In the genomic region with DNA sequence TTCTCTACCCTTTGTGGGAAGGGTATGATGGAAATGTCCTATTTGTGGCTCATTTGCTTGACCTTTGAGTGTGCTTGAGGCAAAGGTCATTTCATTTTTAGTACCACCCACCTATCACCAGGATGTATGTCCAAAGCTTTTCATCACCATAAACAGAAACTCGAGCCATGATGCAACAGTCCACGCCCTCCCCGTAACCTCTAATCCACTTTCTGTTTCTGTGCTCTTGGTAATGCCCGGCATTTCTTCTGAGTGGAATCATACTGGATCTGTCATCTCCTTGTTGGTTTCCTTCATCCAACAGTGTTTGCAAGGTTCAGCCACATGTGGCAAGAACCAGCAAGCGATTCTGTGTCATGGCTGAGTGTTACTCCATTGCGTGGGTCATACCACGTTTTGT, we compare ENCODE assay signal across 29 mouse cellular contexts. TPM values are rescaled to one million over a fixed set of nuclear protein-coding genes. Genes with fewer than 3 reads are reported as not detected.
DNase-seq lines count a peak whose midpoint lies in the region; ATAC-seq and TF ChIP-seq lines count a peak whose summit lies in the region.
"Had no signal": no experiment of that assay in that cellular context is flagged by ENCODE, and none has a peak within 500 bp of the region (broad histone marks: within the 10 kb centered on the region; RNA-seq: fewer than 3 reads in every experiment).

No protein-coding gene starts in this region.

- 57% methylated on average over 7 of the region's 7 CpGs for WGBS in liver, postnatal 0 days (ENCODE audit: insufficient replicate concordance)
- WGBS in liver, embryonic 12.5 days (ENCODE audit: insufficient replicate concordance): 65% methylated on average over 7 of the region's 7 CpGs

- peak; percentile 46 for DNase-seq in liver, postnatal 0 days
- DNase-seq in 3134 (ENCODE audit: extremely low read depth, insufficient read length, low spot score) (peak; percentile 21), CH12.LX (ENCODE audit: extremely low read depth) (no peak)
- DNase-seq in right cerebral cortex, postnatal 36 days (ENCODE audit: low spot score in 2 of 2): no peak
- DNase-seq in thymus, postnatal 36 days: no peak
- DNase-seq in cerebellum, adult 8-10 months: no peak
- DNase-seq: adrenal gland, postnatal 36 days; cerebellum, adult 11-12 months; cerebellum, postnatal 36 days; forebrain, postnatal 0 days; heart, postnatal 14 days; right cerebral cortex, adult 18-20 months had no signal

- peak; percentile 49; the same call in 1 of the 2 replicates for TF ChIP-seq EP300 in liver, postnatal 0 days (IDR thresholded peaks at IDR 0.05; ENCODE audit: low read depth)
- no peak for TF ChIP-seq EP300 in CH12.LX (IDR thresholded peaks at IDR 0.05; ENCODE audit: low read length)

- in situ Hi-C loops in CH12.LX (cut with MboI; ENCODE audit: low pct_ligation_motif_present, low pct_unique_long_range_greater_than_20kb, low sequenced_read_pairs): loop anchor here (5.0 kb wide), 1 partner anchor 33 kb away; no protein-coding TSS in a partner anchor

- no peaks in the 10 kb centered on the region for H3K36me3 ChIP-seq in liver, postnatal 0 days (replicated peaks; ENCODE audit: insufficient read depth, low read length)
- no peaks in the 10 kb centered on the region for H3K36me3 ChIP-seq in liver, embryonic 12.5 days
- H3K36me3 ChIP-seq in CH12.LX (replicated peaks in 1 of 2; ENCODE audit: control insufficient read depth in 1 of 2, insufficient read depth in 1 of 2, low read length in 1 of 2): no peaks in the 10 kb centered on the region
- H3K36me3 ChIP-seq: forebrain, embryonic 10.5 days; heart, embryonic 12.5 days; hindbrain, embryonic 13.5 days; kidney, embryonic 15.5 days; liver, embryonic 15.5 days; neural tube, embryonic 12.5 days had no signal

- H3K9ac ChIP-seq in liver, postnatal 0 days (replicated peaks): no peak overlapping the region
- no peak overlapping the region for H3K9ac ChIP-seq in liver, embryonic 12.5 days
- H3K9ac ChIP-seq in CH12.LX (ENCODE audit: insufficient read depth, low read depth): peak overlapping the region; percentile 55; the same call in 1 of the 2 replicates
- H3K9ac ChIP-seq: forebrain, postnatal 0 days; heart, embryonic 12.5 days; hindbrain, embryonic 13.5 days; kidney, embryonic 15.5 days; liver, embryonic 15.5 days; neural tube, embryonic 12.5 days had no signal

- TF ChIP-seq RAD21 in CH12.LX (IDR thresholded peaks at IDR 0.05; ENCODE audit: low read depth, low read length): no peak

- H3K9me3 ChIP-seq in liver, postnatal 0 days (ENCODE audit: low read length): no peaks in the 10 kb centered on the region
- no peaks in the 10 kb centered on the region for H3K9me3 ChIP-seq in liver, embryonic 12.5 days (replicated peaks)
- H3K9me3 ChIP-seq in CH12.LX (replicated peaks; ENCODE audit: low read length): no peaks in the 10 kb centered on the region
- H3K9me3 ChIP-seq: forebrain, embryonic 10.5 days; heart, embryonic 12.5 days; hindbrain, embryonic 13.5 days; kidney, embryonic 15.5 days; liver, embryonic 15.5 days; neural tube, embryonic 12.5 days had no signal

- no peak for TF ChIP-seq POLR2A in CH12.LX (IDR thresholded peaks at IDR 0.05; ENCODE audit: low read depth, low read length)

- H3K4me2 ChIP-seq in liver, postnatal 0 days (ENCODE audit: low read depth, low read length): no peak overlapping the region
- no peak overlapping the region for H3K4me2 ChIP-seq in liver, embryonic 12.5 days
- H3K4me2 ChIP-seq in CH12.LX (ENCODE audit: insufficient read depth, low read depth, poor library complexity, severe bottlenecking): peak overlapping the region; percentile 47
- H3K4me2 ChIP-seq: heart, embryonic 12.5 days; hindbrain, embryonic 13.5 days; kidney, embryonic 15.5 days; liver, embryonic 15.5 days; neural tube, embryonic 12.5 days had no signal

- H3K79me2 ChIP-seq in CH12.LX (replicated peaks; ENCODE audit: control insufficient read depth, extremely low read depth, insufficient read depth, poor library complexity, severe bottlenecking): no peaks in the 10 kb centered on the region

- no peaks in the 10 kb centered on the region for H3K27me3 ChIP-seq in liver, postnatal 0 days (ENCODE audit: insufficient read depth, low read length)
- no peaks in the 10 kb centered on the region for H3K27me3 ChIP-seq in liver, embryonic 12.5 days (replicated peaks)
- H3K27me3 ChIP-seq in CH12.LX (replicated peaks): no peaks in the 10 kb centered on the region
- H3K27me3 ChIP-seq: heart, embryonic 12.5 days; hindbrain, embryonic 13.5 days; kidney, embryonic 15.5 days; liver, embryonic 15.5 days; neural tube, embryonic 12.5 days had no signal

- no peak overlapping the region for H3K4me3 ChIP-seq in liver, postnatal 0 days (ENCODE audit: low read depth, low read length)
- H3K4me3 ChIP-seq in liver, embryonic 12.5 days: no peak overlapping the region
- no peak overlapping the region for H3K4me3 ChIP-seq in CH12.LX (replicated peaks in 1 of 3; ENCODE audit: low read depth in 2 of 3, low read length in 2 of 3, poor library complexity in 1 of 3)
- H3K4me3 ChIP-seq: forebrain, embryonic 10.5 days; heart, embryonic 12.5 days; hindbrain, embryonic 13.5 days; kidney, embryonic 15.5 days; liver, embryonic 15.5 days; neural tube, embryonic 12.5 days had no signal

- no peak for TF ChIP-seq CTCF in liver, postnatal 0 days (IDR thresholded peaks at IDR 0.05; ENCODE audit: low read depth)
- TF ChIP-seq CTCF in CH12.LX (conservative IDR thresholded peaks at IDR 0.05 in 1 of 2, IDR thresholded peaks at IDR 0.05 in 1 of 2; ENCODE audit: low read depth in 2 of 2, low read length in 2 of 2): no peak

- no peak overlapping the region for H3K27ac ChIP-seq in liver, postnatal 0 days (ENCODE audit: low read depth)
- no peak overlapping the region for H3K27ac ChIP-seq in liver, embryonic 12.5 days
- no peak overlapping the region for H3K27ac ChIP-seq in CH12.LX (ENCODE audit: insufficient read depth, low read depth)
- H3K27ac ChIP-seq: forebrain, embryonic 10.5 days; hindbrain, embryonic 13.5 days; kidney, embryonic 15.5 days; liver, embryonic 15.5 days; neural tube, embryonic 12.5 days had no signal

- dilution Hi-C loops in CH12.LX (cut with MboI; ENCODE audit: extremely low pct_ligation_motif_present, extremely low pct_unique_long_range_greater_than_20kb, low sequenced_read_pairs): no loop called here

- peak; percentile 84 for ATAC-seq in liver, postnatal 0 days
- no peak for ATAC-seq in liver, embryonic 12.5 days
- peak; percentile 38 for ATAC-seq in megakaryocyte progenitor cell, adult 5-6 weeks (replicated peaks; ENCODE audit: poor library complexity)
- ATAC-seq: activated CD4-positive, CD25-positive, alpha-beta regulatory T cell, adult 4 months; forebrain, postnatal 0 days had no signal

- peaks cover 6% of the 10 kb centered on the region; the same call in 1 of the 2 replicates for H3K4me1 ChIP-seq in liver, postnatal 0 days (ENCODE audit: insufficient read depth)
- H3K4me1 ChIP-seq in liver, embryonic 12.5 days: peaks cover 30% of the 10 kb centered on the region
- H3K4me1 ChIP-seq in CH12.LX (ENCODE audit: control insufficient read depth in 1 of 2, insufficient read depth in 2 of 2): peaks cover 6% of the 10 kb centered on the region in 2 experiments; a peak in 3 of 4 replicates
- H3K4me1 ChIP-seq: hindbrain, embryonic 13.5 days; kidney, embryonic 15.5 days; neural tube, embryonic 12.5 days had no signal

TF ChIP-seq in CH12.LX, 34 proteins besides CTCF, POLR2A, EP300 and RAD21:
- TF ChIP-seq MYC (IDR thresholded peaks at IDR 0.05; ENCODE audit: low read depth, low read length): no peak
- TF ChIP-seq NELFE (IDR thresholded peaks at IDR 0.05; ENCODE audit: low read depth, low read length): 0 out of 2 replicates have a peak, but pooled peaks have one; percentile 34

RNA-seq across cellular contexts. Expression of a gene that starts 32.5 kb away (rescaled TPM):
- polyA plus RNA-seq in liver, postnatal 0 days (2015; fragmentation: Nextera tagmentation; extraction: Ambion mirVana): 4.5 and 5.1 TPM in 2 replicates
- polyA plus RNA-seq in liver, embryonic 12.5 days (2016; fragmentation: Nextera tagmentation; extraction: Ambion mirVana): 8.6 and 8.9 TPM in 2 replicates
- total RNA-seq in CH12.LX (2012; rRNA removed): 11.7 and 12.3 TPM in 2 replicates
- 8.7 and 9.0 TPM in 2 replicates for total RNA-seq in CH12.LX (2014; rRNA removed)
- 12.5 and 14.1 TPM in 2 replicates for polyA plus RNA-seq in CH12.LX (2012; ENCODE audit: insufficient read length, low read depth)
- 0.37 and 1.7 TPM in 2 replicates for total RNA-seq in megakaryocyte progenitor cell, adult 5-6 weeks (2015)
- 1.2 and 7.0 TPM in 2 replicates for total RNA-seq in megakaryocyte progenitor cell, adult 5-6 weeks (2017)

RNA-seq across cellular contexts. Expression of a gene that starts 54.9 kb away (rescaled TPM):
- polyA plus RNA-seq in liver, postnatal 0 days (2015; fragmentation: Nextera tagmentation; extraction: Ambion mirVana): 1.4 and 2.0 TPM in 2 replicates
- polyA plus RNA-seq in liver, embryonic 12.5 days (2016; fragmentation: Nextera tagmentation; extraction: Ambion mirVana): 1.4 and 1.7 TPM in 2 replicates
- total RNA-seq in CH12.LX (2012; rRNA removed) (not detected in 2 replicates), CH12.LX (2014; rRNA removed) (not detected in 2 replicates)
- polyA plus RNA-seq in CH12.LX (2012; ENCODE audit: insufficient read length, low read depth): not detected in 2 replicates
- total RNA-seq in megakaryocyte progenitor cell, adult 5-6 weeks (2015): not detected in 2 replicates
- total RNA-seq in megakaryocyte progenitor cell, adult 5-6 weeks (2017): not detected in 2 replicates
- total RNA-seq: adrenal gland, postnatal 36 days; ES-E14; forebrain, postnatal 0 days; gastrocnemius, adult 18-20 months; gastrocnemius, postnatal 4 days; heart, postnatal 14 days; layer of hippocampus, postnatal 10 days; megakaryocyte-erythroid progenitor cell, adult 5-6 weeks had no signal
- polyA plus RNA-seq: activated CD4-positive, CD25-positive, alpha-beta regulatory T cell, adult 4 months; forebrain, embryonic 10.5 days; forebrain, postnatal 0 days; heart, embryonic 12.5 days; hindbrain, embryonic 13.5 days; kidney, embryonic 15.5 days; limb, embryonic 11.5 days; midbrain, postnatal 0 days; neural tube, embryonic 12.5 days; spleen, adult 2 months had no signal

Comparison
In these comparisons a context has a peak if more than half of its experiments do, and no peak if none do; other contexts are left out.
1. DNase-seq: peak in liver, postnatal 0 days (single experiment) and 3134 (single experiment); none in CH12.LX (single experiment), right cerebral cortex, postnatal 36 days (0 of 2), thymus, postnatal 36 days (0 of 2) and cerebellum, adult 8-10 months (single experiment).